Mouse (Mus musculus) heart, embryonic 16.5 days (tissue): Measurements from ENCODE around the gene Myo9a. TPM values are rescaled to one million over a fixed set of nuclear protein-coding genes. Genes with fewer than 3 reads are reported as not detected.

Source experiments
- ATAC-seq: fragments of 200-750 bp; cut with Nextera tagmentation; replicated peaks from 2 replicates; pipeline ENCODE4 v1.8.0; 2017; ENCODE audit warnings: moderate number of reproducible peaks; ENCODE audit not compliant: insufficient read depth, low FRiP score; ENCODE audit errors: extremely low read depth
- H3K27ac ChIP-seq: fragments of 300-500 bp; sonication (generic); 2 replicates; pipeline ENCODE4 v1.5.1; 2014; ENCODE audit warnings: mild to moderate bottlenecking, low read length, control low read depth, moderate library complexity
- H3K27me3 ChIP-seq: fragments of 300-500 bp; sonication (generic); 2 replicates; pipeline ENCODE4 v1.6.1; 2014; ENCODE audit warnings: low read length, mixed read lengths; ENCODE audit not compliant: control insufficient read depth, insufficient read depth
- H3K36me3 ChIP-seq: fragments of 300-500 bp; sonication (generic); 2 replicates; pipeline ENCODE4 v1.6.1; 2014; ENCODE audit not compliant: control insufficient read depth, insufficient read depth
- H3K4me1 ChIP-seq: fragments of 300-500 bp; sonication (generic); 2 replicates; pipeline ENCODE4 v1.6.1; 2014; ENCODE audit warnings: low read length, mixed read lengths; ENCODE audit not compliant: control insufficient read depth, insufficient read depth
- H3K4me2 ChIP-seq: fragments of 300-500 bp; sonication (generic); 2 replicates; pipeline ENCODE4 v1.6.1; 2014; ENCODE audit warnings: low read depth, mild to moderate bottlenecking, control low read depth, low read length
- H3K4me3 ChIP-seq: fragments of 300-500 bp; sonication (generic); 2 replicates; pipeline ENCODE4 v1.5.1; 2014; ENCODE audit warnings: mild to moderate bottlenecking, control low read depth, low read length
- H3K9ac ChIP-seq: fragments of 300-500 bp; sonication (generic); 2 replicates; pipeline ENCODE4 v1.6.1; 2014; ENCODE audit warnings: low read length, control low read depth
- H3K9me3 ChIP-seq: fragments of 300-500 bp; sonication (generic); replicated peaks from 2 replicates; pipeline ENCODE4 v1.6.1; 2016; ENCODE audit warnings: low read length; ENCODE audit not compliant: control insufficient read depth
- WGBS: fragments of 180-500 bp; shearing (Covaris S2); extraction: QIAGEN DNeasy Blood & Tissue Kit; methylation state at CpG from one replicate; pipeline ENCODE4 v1.1.7; 2014; 5-methylcytosine and 5-hydroxymethylcytosine counted together
- polyA plus RNA-seq: library from polyadenylated mRNA; unstranded; fragments of >200 nt; fragmentation: Nextera tagmentation; extraction: Ambion mirVana; gene quantifications from 2 replicates; pipeline ENCODE4 v1.2.1, GENCODE M21; 2015

The Myo9a gene
- polyA plus RNA-seq, result 8.7 and 9.3 TPM in 2 replicates

GRCm38 (mm10) chr9:59750267-59751065 is at the start of gene Myo9a, which contains the start of gene Senp8:
Myo9a (plus strand) TSS chr9:59750896.
Senp8 (minus strand) TSS chr9:59750710.
- H3K36me3 ChIP-seq, result no peaks in the 10 kb centered on the region
- H3K9me3 ChIP-seq, result no peaks in the 10 kb centered on the region
- H3K9ac ChIP-seq, result peak within 1 kb of the TSS; percentile 84
- H3K4me3 ChIP-seq, result peak within 1 kb of the TSS; percentile 83
- peak within 1 kb of the TSS; percentile 89 for H3K4me2 ChIP-seq
- WGBS, result under 1% methylated on average over 58 of the region's 59 CpGs
- no peaks in the 10 kb centered on the region for H3K27me3 ChIP-seq
- ATAC-seq, result peak; percentile 95
- H3K27ac ChIP-seq, result peak within 1 kb of the TSS; percentile 95
- peaks cover 16% of the 10 kb centered on the region for H3K4me1 ChIP-seq

DNA sequence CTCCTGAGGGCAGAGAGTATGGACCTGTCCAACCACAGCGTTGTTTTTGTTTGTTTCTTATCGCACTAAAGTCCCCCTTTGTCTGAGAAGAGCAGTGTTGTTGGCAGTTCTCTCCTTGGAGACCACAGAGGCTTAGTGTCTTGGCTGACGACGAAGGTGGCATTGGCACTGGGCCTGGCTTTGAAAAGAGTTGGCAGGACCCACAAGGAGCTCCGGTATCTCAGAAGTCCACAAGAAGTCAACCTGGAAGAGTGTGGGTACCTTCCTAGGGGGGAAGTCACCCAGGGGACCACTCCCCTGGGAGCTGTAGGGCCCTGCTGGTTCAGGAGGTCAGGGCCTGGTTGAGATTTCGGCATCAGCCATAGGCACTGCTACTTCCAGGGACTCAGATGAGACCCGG is 49.6 kb upstream of the Myo9a start:
- no peak overlapping the region for H3K27ac ChIP-seq
- no peak overlapping the region for H3K9ac ChIP-seq
- no peaks in the 10 kb centered on the region for H3K27me3 ChIP-seq
- H3K36me3 ChIP-seq, result no peaks in the 10 kb centered on the region
- H3K9me3 ChIP-seq, result no peaks in the 10 kb centered on the region
- no peaks in the 10 kb centered on the region for H3K4me1 ChIP-seq
- no peak for ATAC-seq
- WGBS, result 71% methylated on average over 7 of the region's 7 CpGs
- H3K4me2 ChIP-seq, result no peak overlapping the region
- H3K4me3 ChIP-seq, result no peak overlapping the region

- Histone ChIP-seq H3K9me3 (no peaks in the 10 kb centered on the region), H3K4me2 (no peak overlapping the region), H3K4me3 (no peak overlapping the region), H3K36me3 (no peaks in the 10 kb centered on the region), H3K27ac (no peak overlapping the region), H3K9ac (no peak overlapping the region), H3K27me3 (no peaks in the 10 kb centered on the region), H3K4me1 (no peaks in the 10 kb centered on the region)
- no peak for ATAC-seq
- WGBS, result 70% methylated on average over 6 of the region's 6 CpGs
Measured at GRCm38 (mm10) chr9:59703099-59703498, 47.6 kb upstream of the Myo9a start.

GRCm38 (mm10) chr9:59706850-59707825 is 43.6 kb upstream of the Myo9a start:
- H3K4me2 ChIP-seq, result no peak overlapping the region
- WGBS, result 46% methylated on average over 10 of the region's 10 CpGs
- H3K27me3 ChIP-seq, result no peaks in the 10 kb centered on the region
- no peak overlapping the region for H3K4me3 ChIP-seq
- no peak for ATAC-seq
- no peak overlapping the region for H3K27ac ChIP-seq
- no peaks in the 10 kb centered on the region for H3K36me3 ChIP-seq
- H3K4me1 ChIP-seq, result no peaks in the 10 kb centered on the region
- no peaks in the 10 kb centered on the region for H3K9me3 ChIP-seq
- no peak overlapping the region for H3K9ac ChIP-seq

DNA sequence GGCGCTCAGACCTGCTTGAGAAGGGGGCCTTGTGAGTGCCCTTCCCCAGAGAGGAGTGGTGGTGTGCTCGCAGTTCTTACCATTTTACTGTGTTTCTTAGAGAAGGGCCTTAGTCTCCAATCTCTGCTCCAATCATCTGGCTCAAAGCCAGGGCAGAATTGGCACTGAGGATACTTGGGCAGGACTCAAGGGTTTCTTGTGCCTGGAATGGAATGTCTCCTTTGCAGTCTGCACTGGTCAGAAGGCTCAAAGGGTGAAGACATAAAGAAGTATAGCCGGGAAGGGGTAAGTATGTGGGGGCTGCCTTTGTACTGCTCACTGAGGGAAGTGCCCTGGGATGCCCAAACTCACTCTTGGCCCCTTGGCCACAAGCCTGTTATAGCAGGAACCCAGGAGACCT is 41.5 kb upstream of the Myo9a start:
- Histone ChIP-seq H3K9ac (no peak overlapping the region), H3K4me1 (no peaks in the 10 kb centered on the region), H3K27me3 (no peaks in the 10 kb centered on the region; the same call in 1 of the 2 replicates), H3K9me3 (no peaks in the 10 kb centered on the region), H3K4me2 (no peak overlapping the region), H3K4me3 (no peak overlapping the region), H3K27ac (no peak overlapping the region), H3K36me3 (no peaks in the 10 kb centered on the region)
- WGBS, result 70% methylated on average over 3 of the region's 3 CpGs
- ATAC-seq, result no peak

- Histone ChIP-seq H3K4me2 (no peak overlapping the region), H3K4me3 (no peak overlapping the region), H3K36me3 (no peaks in the 10 kb centered on the region), H3K9me3 (peaks cover 3% of the 10 kb centered on the region; the same call in 1 of the 2 replicates), H3K4me1 (no peaks in the 10 kb centered on the region), H3K9ac (no peak overlapping the region), H3K27me3 (no peaks in the 10 kb centered on the region; the same call in 1 of the 2 replicates), H3K27ac (no peak overlapping the region)
- WGBS, result 70% methylated on average over 7 of the region's 7 CpGs
- no peak for ATAC-seq
Measured at GRCm38 (mm10) chr9:59716275-59716898, 34.3 kb upstream of the Myo9a start.

DNA sequence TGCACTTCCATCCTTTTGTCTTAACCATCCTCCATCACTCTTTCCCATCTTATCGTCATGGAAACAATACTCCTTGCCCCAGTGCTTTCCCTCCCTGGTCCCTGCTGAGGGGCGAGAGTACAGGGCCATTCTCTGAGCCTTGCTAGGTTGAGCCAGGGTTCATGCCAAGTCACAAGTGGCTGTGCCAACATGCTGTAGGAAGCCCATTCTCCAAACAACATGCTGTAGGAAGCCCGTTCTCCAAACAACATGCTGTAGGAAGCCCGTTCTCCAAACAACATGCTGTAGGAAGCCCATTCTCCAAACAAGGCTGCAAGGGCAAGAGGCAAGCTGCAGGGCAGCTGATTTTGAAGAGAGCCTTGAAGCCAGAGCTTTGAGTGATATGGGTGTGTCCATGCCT is 32.5 kb upstream of the Myo9a start:
- 81% methylated on average over 4 of the region's 4 CpGs for WGBS
- no peak for ATAC-seq
- no peak overlapping the region for H3K4me2 ChIP-seq
- no peak overlapping the region for H3K9ac ChIP-seq
- H3K9me3 ChIP-seq, result peaks cover 3% of the 10 kb centered on the region; the same call in 1 of the 2 replicates
- no peaks in the 10 kb centered on the region for H3K27me3 ChIP-seq
- H3K36me3 ChIP-seq, result no peaks in the 10 kb centered on the region
- H3K4me1 ChIP-seq, result peaks cover under 1% of the 10 kb centered on the region
- H3K27ac ChIP-seq, result no peak overlapping the region
- no peak overlapping the region for H3K4me3 ChIP-seq

GRCm38 (mm10) chr9:59721144-59721543 is 29.6 kb upstream of the Myo9a start:
- H3K27me3 ChIP-seq, result no peaks in the 10 kb centered on the region
- no peak overlapping the region for H3K4me2 ChIP-seq
- H3K9me3 ChIP-seq, result peaks cover 3% of the 10 kb centered on the region; the same call in 1 of the 2 replicates
- ATAC-seq, result no peak
- 79% methylated on average over 5 of the region's 5 CpGs for WGBS
- no peak overlapping the region for H3K4me3 ChIP-seq
- H3K27ac ChIP-seq, result no peak overlapping the region
- peaks cover 15% of the 10 kb centered on the region for H3K4me1 ChIP-seq
- no peak overlapping the region for H3K9ac ChIP-seq
- no peaks in the 10 kb centered on the region for H3K36me3 ChIP-seq
